Mouse (Mus musculus) liver, embryonic 12.5 days (tissue): Measurements from ENCODE around the gene Alyref2. TPM values are rescaled to one million over a fixed set of nuclear protein-coding genes. Genes with fewer than 3 reads are reported as not detected.
A peak's percentile ranks its signal among the peaks of the same experiment; 100 is the strongest.

ENCODE experiments used
- ATAC-seq: fragments of 200-750 bp; cut with Nextera tagmentation; 2 replicates; pipeline ENCODE4 v1.8.0; 2017; ENCODE audit warnings: moderate number of reproducible peaks, mild to moderate bottlenecking, moderate library complexity
- H3K27ac ChIP-seq: fragments of 300-500 bp; sonication (generic); 2 replicates; pipeline ENCODE4 v1.5.1; 2016; ENCODE audit warnings: mild to moderate bottlenecking
- H3K27me3 ChIP-seq: fragments of 300-500 bp; sonication (generic); replicated peaks from 2 replicates; pipeline ENCODE4 v1.6.1; 2016; ENCODE audit warnings: mild to moderate bottlenecking, moderate library complexity
- H3K36me3 ChIP-seq: fragments of 300-500 bp; sonication (generic); 2 replicates; pipeline ENCODE4 v1.6.1; 2016; ENCODE audit warnings: mild to moderate bottlenecking, moderate library complexity
- H3K4me1 ChIP-seq: fragments of 300-500 bp; sonication (generic); 2 replicates; pipeline ENCODE4 v1.6.1; 2016
- H3K4me2 ChIP-seq: fragments of 300-500 bp; sonication (generic); 2 replicates; pipeline ENCODE4 v1.6.1; 2016; ENCODE audit warnings: mild to moderate bottlenecking, moderate library complexity
- H3K4me3 ChIP-seq: fragments of 300-500 bp; sonication (generic); 2 replicates; pipeline ENCODE4 v1.5.1; 2016; ENCODE audit warnings: mild to moderate bottlenecking, moderate library complexity
- H3K9ac ChIP-seq: fragments of 300-500 bp; sonication (generic); 2 replicates; pipeline ENCODE4 v1.6.1; 2016; ENCODE audit warnings: mild to moderate bottlenecking, moderate library complexity
- H3K9me3 ChIP-seq: fragments of 300-500 bp; sonication (generic); replicated peaks from 2 replicates; pipeline ENCODE4 v1.6.1; 2016; ENCODE audit warnings: mild to moderate bottlenecking, moderate library complexity
- WGBS: fragments of 180-500 bp; shearing (Covaris S2); methylation state at CpG from one replicate; pipeline ENCODE4 v1.1.7; 2016; ENCODE audit not compliant: insufficient replicate concordance; 5-methylcytosine and 5-hydroxymethylcytosine counted together
- polyA plus RNA-seq: library from polyadenylated mRNA; unstranded; fragments of >200 nt; fragmentation: Nextera tagmentation; extraction: Ambion mirVana; gene quantifications from 2 replicates; pipeline ENCODE4 v1.2.1, GENCODE M21; 2016

The Alyref2 gene
- polyA plus RNA-seq, 1 experiment from 2014 or later: 4.2 TPM

- no peaks in the 10 kb centered on the region for H3K27me3 ChIP-seq
- H3K9me3 ChIP-seq: no peaks in the 10 kb centered on the region
- under 1% methylated on average over 14 of the region's 14 CpGs for WGBS
- peak overlapping the region; percentile 70 for H3K4me3 ChIP-seq
- H3K36me3 ChIP-seq: no peaks in the 10 kb centered on the region
- peak; percentile 83 for ATAC-seq
- H3K4me2 ChIP-seq: peak overlapping the region; percentile 94
- peak overlapping the region; percentile 75 for H3K9ac ChIP-seq
- H3K4me1 ChIP-seq: peaks cover 25% of the 10 kb centered on the region
- peak overlapping the region; percentile 91 for H3K27ac ChIP-seq
Measured at GRCm38 (mm10) chr1:171502388-171503249, 659 bp upstream of the Alyref2 start.

GRCm38 (mm10) chr1:171503592-171504291 lies 464 bp downstream of the Alyref2 start:
- peak overlapping the region; percentile 94 for H3K4me2 ChIP-seq
- H3K4me1 ChIP-seq: peaks cover 25% of the 10 kb centered on the region
- no peaks in the 10 kb centered on the region for H3K27me3 ChIP-seq
- H3K4me3 ChIP-seq: peak overlapping the region; percentile 70
- H3K9me3 ChIP-seq: no peaks in the 10 kb centered on the region
- H3K9ac ChIP-seq: peak overlapping the region; percentile 75
- H3K27ac ChIP-seq: peak overlapping the region; percentile 91
- ATAC-seq: peak; percentile 51
- under 1% methylated on average over 52 of the region's 53 CpGs for WGBS
- H3K36me3 ChIP-seq: no peaks in the 10 kb centered on the region

GRCm38 (mm10) chr1:171504586-171504985 lies 1.3 kb downstream of the Alyref2 start:
- Histone ChIP-seq H3K9ac (peak overlapping the region; percentile 27; the same call in 1 of the 2 replicates), H3K36me3 (no peaks in the 10 kb centered on the region), H3K4me1 (peaks cover 25% of the 10 kb centered on the region), H3K27me3 (no peaks in the 10 kb centered on the region), H3K4me2 (peak overlapping the region; percentile 94), H3K4me3 (peak overlapping the region; percentile 70), H3K9me3 (no peaks in the 10 kb centered on the region), H3K27ac (no peak overlapping the region)
- WGBS: 21% methylated on average over 4 of the region's 4 CpGs
- no peak for ATAC-seq

- WGBS: 69% methylated on average over 2 of the region's 2 CpGs
- H3K9ac ChIP-seq: no peak overlapping the region
- H3K36me3 ChIP-seq: no peaks in the 10 kb centered on the region
- no peaks in the 10 kb centered on the region for H3K27me3 ChIP-seq
- H3K4me3 ChIP-seq: no peak overlapping the region
- no peak overlapping the region for H3K27ac ChIP-seq
- H3K4me2 ChIP-seq: no peak overlapping the region
- no peaks in the 10 kb centered on the region for H3K9me3 ChIP-seq
- ATAC-seq: no peak
- no peaks in the 10 kb centered on the region for H3K4me1 ChIP-seq
Measured at GRCm38 (mm10) chr1:171513234-171513633, 10.0 kb downstream of the Alyref2 start.

GRCm38 (mm10) chr1:171513760-171514159 lies 10.5 kb downstream of the Alyref2 start:
- no peak overlapping the region for H3K9ac ChIP-seq
- no peak for ATAC-seq

GRCm38 (mm10) chr1:171515039-171515438 lies 11.8 kb downstream of the Alyref2 start:
- no peaks in the 10 kb centered on the region for H3K36me3 ChIP-seq
- H3K9ac ChIP-seq: no peak overlapping the region
- H3K4me3 ChIP-seq: no peak overlapping the region
- ATAC-seq: no peak
- H3K4me1 ChIP-seq: no peaks in the 10 kb centered on the region
- no peaks in the 10 kb centered on the region for H3K27me3 ChIP-seq
- H3K27ac ChIP-seq: no peak overlapping the region
- 6% methylated on average over 1 of the region's 1 CpGs for WGBS
- no peak overlapping the region for H3K4me2 ChIP-seq
- no peaks in the 10 kb centered on the region for H3K9me3 ChIP-seq

More at GRCm38 (mm10) chr1:171513760-171514159, 10.5 kb downstream of the Alyref2 start:
- 76% methylated on average over 1 of the region's 1 CpGs for WGBS
- Histone ChIP-seq H3K4me1 (no peaks in the 10 kb centered on the region), H3K4me3 (no peak overlapping the region), H3K27me3 (no peaks in the 10 kb centered on the region), H3K36me3 (no peaks in the 10 kb centered on the region), H3K4me2 (no peak overlapping the region), H3K27ac (no peak overlapping the region), H3K9me3 (no peaks in the 10 kb centered on the region)

GRCm38 (mm10) chr1:171515557-171515956 lies 12.3 kb downstream of the Alyref2 start:
- Histone ChIP-seq H3K4me3 (no peak overlapping the region), H3K36me3 (no peaks in the 10 kb centered on the region), H3K4me2 (no peak overlapping the region), H3K4me1 (no peaks in the 10 kb centered on the region), H3K9me3 (no peaks in the 10 kb centered on the region), H3K27ac (no peak overlapping the region), H3K9ac (no peak overlapping the region), H3K27me3 (no peaks in the 10 kb centered on the region)
- ATAC-seq: no peak
- WGBS: 80% methylated on average over 4 of the region's 4 CpGs

GRCm38 (mm10) chr1:171531367-171531766 lies 28.1 kb downstream of the Alyref2 start:
- no peak overlapping the region for H3K9ac ChIP-seq
- 0 out of 2 replicates have a peak, but pooled peaks cover 4% of the 10 kb centered on the region for H3K27me3 ChIP-seq
- peaks cover 4% of the 10 kb centered on the region; the same call in 1 of the 2 replicates for H3K4me1 ChIP-seq
- no peaks in the 10 kb centered on the region for H3K9me3 ChIP-seq
- H3K4me2 ChIP-seq: no peak overlapping the region
- WGBS: 81% methylated on average over 4 of the region's 4 CpGs
- no peaks in the 10 kb centered on the region for H3K36me3 ChIP-seq
- no peak overlapping the region for H3K27ac ChIP-seq
- ATAC-seq: no peak
- no peak overlapping the region for H3K4me3 ChIP-seq

- Histone ChIP-seq H3K27ac (no peak overlapping the region), H3K9me3 (no peaks in the 10 kb centered on the region), H3K27me3 (0 out of 2 replicates have a peak, but pooled peaks cover 4% of the 10 kb centered on the region), H3K4me3 (no peak overlapping the region), H3K4me1 (no peaks in the 10 kb centered on the region), H3K9ac (no peak overlapping the region), H3K36me3 (no peaks in the 10 kb centered on the region), H3K4me2 (no peak overlapping the region)
- 41% methylated on average over 2 of the region's 2 CpGs for WGBS
- ATAC-seq: no peak
Measured at GRCm38 (mm10) chr1:171532830-171533229, 29.6 kb downstream of the Alyref2 start.

- Histone ChIP-seq H3K27ac (no peak overlapping the region), H3K9ac (no peak overlapping the region), H3K27me3 (0 out of 2 replicates have a peak, but pooled peaks cover 4% of the 10 kb centered on the region), H3K4me3 (no peak overlapping the region), H3K4me2 (no peak overlapping the region), H3K4me1 (no peaks in the 10 kb centered on the region), H3K36me3 (no peaks in the 10 kb centered on the region), H3K9me3 (0 out of 2 replicates have a peak, but pooled peaks cover 5% of the 10 kb centered on the region)
- no peak for ATAC-seq
Measured at GRCm38 (mm10) chr1:171534557-171534956, 31.3 kb downstream of the Alyref2 start.

GRCm38 (mm10) chr1:171535194-171535593 lies 31.9 kb downstream of the Alyref2 start, which contains the start of gene Itln1:
Gene Itln1 (minus strand): TSS chr1:171535294.
- Histone ChIP-seq H3K4me3 (no peak within 1 kb of the TSS), H3K9ac (no peak within 1 kb of the TSS), H3K4me2 (no peak within 1 kb of the TSS), H3K4me1 (no peaks in the 10 kb centered on the region), H3K27me3 (0 out of 2 replicates have a peak, but pooled peaks cover 4% of the 10 kb centered on the region), H3K9me3 (0 out of 2 replicates have a peak, but pooled peaks cover 5% of the 10 kb centered on the region), H3K27ac (no peak within 1 kb of the TSS), H3K36me3 (no peaks in the 10 kb centered on the region)
- WGBS: 87% methylated on average over 1 of the region's 1 CpGs
- no peak for ATAC-seq

- 77% methylated on average over 1 of the region's 1 CpGs for WGBS
Measured at GRCm38 (mm10) chr1:171540694-171541093, 37.4 kb downstream of the Alyref2 start.

More at GRCm38 (mm10) chr1:171540694-171541093, 37.4 kb downstream of the Alyref2 start:
- H3K4me2 ChIP-seq: no peak overlapping the region
- no peaks in the 10 kb centered on the region for H3K4me1 ChIP-seq
- H3K36me3 ChIP-seq: no peaks in the 10 kb centered on the region
- no peaks in the 10 kb centered on the region for H3K27me3 ChIP-seq
- H3K4me3 ChIP-seq: no peak overlapping the region
- no peak overlapping the region for H3K27ac ChIP-seq
- peaks cover 5% of the 10 kb centered on the region; the same call in 1 of the 2 replicates for H3K9me3 ChIP-seq
- H3K9ac ChIP-seq: no peak overlapping the region
- no peak for ATAC-seq
